Mouse (Mus musculus): ENCODE results near the gene Gba.

DNA sequence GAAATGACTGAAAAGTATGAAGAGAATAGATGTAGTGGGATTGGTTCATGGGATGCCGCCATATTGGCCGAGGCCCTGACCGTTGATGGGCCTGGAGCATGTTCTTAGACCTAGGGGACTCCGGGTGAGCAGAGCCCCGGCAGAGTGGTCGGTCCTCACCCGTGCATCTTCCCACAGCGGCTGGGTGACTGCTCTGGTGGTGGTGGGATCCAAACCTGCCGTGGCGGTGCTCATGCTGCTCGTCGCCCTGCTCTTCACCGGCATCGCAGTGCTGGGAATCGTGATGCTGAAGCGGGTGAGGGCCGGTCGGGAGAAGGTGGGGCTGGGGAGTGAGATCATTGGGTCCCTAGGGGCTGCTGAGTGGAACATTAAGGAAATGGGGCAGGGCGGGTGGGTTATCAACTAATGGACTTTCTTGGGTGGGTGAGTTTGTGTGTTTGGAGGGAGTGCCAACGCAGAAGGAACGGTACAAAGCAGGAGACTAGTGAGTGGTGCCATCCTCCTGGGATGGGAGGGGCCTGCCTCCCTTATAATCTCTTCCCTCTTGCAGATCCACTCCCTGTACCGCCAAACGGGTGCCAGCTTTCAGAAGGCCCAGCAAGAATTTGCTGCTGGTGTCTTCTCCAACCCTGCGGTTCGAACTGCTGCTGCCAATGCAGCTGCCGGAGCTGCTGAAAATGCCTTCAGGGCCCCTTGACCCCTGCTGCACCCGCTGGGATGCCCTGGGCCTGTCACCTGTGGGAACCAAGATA, 20.8 kb upstream of the Gba start:
- TF ChIP-seq CTCF (IDR thresholded peaks at IDR 0.05; ENCODE audit: low read depth, low read length) (no peak), POLR2A (IDR thresholded peaks at IDR 0.05; ENCODE audit: extremely low read depth, insufficient read depth, low read length) (no peak)
